Mouse (Mus musculus) heart, postnatal 36 days (tissue): ENCODE data around the gene Wnk2. TPM values are rescaled to one million over a fixed set of nuclear protein-coding genes. Genes with fewer than 3 reads are reported as not detected.

Experiments used
- DNase-seq, 2 experiments: peaks; one replicate each; pipeline ENCODE4 v3.0.0; 2021 to 2022
- intact Hi-C: fragments of 180-260 bp; cut with DNase I; formaldehyde crosslinking; loops from one replicate; pipeline ENCODE4 v1.15.1; 2025
- total RNA-seq, 2 experiments: library from RNA; stranded (reverse); gene quantifications; 2 replicates each; pipeline ENCODE4 v1.2.3; 2021

The Wnk2 gene
- total RNA-seq, 2 experiments from 2014 or later = 75.0 to 77.2 TPM

GRCm38 (mm10) chr13:49015366-49016306, 132.2 kb downstream of the Wnk2 start:
- no peak for DNase-seq
- intact Hi-C loops = no loop called here

- DNase-seq = no peak
- intact Hi-C loops = no loop called here
Measured at GRCm38 (mm10) chr13:49013206-49013794, 134.5 kb downstream of the Wnk2 start.

- intact Hi-C loops = no loop called here
- DNase-seq = no peak
Measured at GRCm38 (mm10) chr13:49001691-49002090, 146.1 kb downstream of the Wnk2 start.

GRCm38 (mm10) chr13:48998591-48998990, 149.2 kb downstream of the Wnk2 start:
- peak; percentile 61 to 64 for DNase-seq
- intact Hi-C loops = loop anchor here (2.0 to 5.0 kb wide), 6 partner anchors 81 to 346 kb away; no protein-coding TSS in a partner anchor

DNA sequence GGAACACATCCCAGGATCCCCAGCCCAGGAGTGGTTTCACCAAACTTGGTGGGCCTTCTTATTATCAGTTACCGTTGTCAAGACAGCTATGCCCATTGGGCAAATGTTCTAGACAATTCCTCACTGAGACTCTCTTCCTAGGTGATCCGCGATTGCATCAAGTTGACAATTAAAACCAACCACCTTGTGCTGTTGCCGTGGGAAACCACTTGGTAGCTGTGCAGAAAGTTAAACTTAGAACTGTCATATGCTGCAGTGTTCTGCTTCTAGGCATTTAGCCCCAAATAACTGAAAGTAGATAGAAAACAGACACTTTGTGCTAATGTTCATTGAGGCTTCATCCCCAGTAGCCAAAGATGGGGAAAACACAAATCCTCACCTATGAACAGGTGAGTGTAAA, 151.1 kb downstream of the Wnk2 start:
- DNase-seq = no peak
- intact Hi-C loops = loop anchor here (5.0 kb wide), 3 partner anchors 79 to 264 kb away; no protein-coding TSS in a partner anchor

DNA sequence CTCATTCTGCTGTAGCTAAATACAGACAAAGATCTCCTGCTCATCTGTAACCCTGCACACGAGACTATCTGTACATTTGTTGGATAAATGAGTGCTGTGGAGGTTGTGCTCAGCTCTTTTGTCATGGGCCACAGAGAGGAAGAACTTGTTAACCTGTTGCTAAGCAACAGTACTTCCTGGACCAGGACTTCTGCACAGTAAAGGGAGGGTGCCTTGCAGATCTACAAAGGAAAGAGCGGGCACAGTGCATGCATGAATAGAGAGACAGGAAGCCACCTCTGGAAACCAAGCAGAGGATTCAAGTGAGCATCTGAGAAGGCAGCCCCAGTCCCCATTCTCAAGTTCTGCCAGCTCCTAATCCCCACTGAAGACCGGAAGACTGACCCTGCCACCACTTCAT, 152.9 kb downstream of the Wnk2 start:
- intact Hi-C loops = loop anchor here (5.0 kb wide), 3 partner anchors 78 to 263 kb away; no protein-coding TSS in a partner anchor

DNA sequence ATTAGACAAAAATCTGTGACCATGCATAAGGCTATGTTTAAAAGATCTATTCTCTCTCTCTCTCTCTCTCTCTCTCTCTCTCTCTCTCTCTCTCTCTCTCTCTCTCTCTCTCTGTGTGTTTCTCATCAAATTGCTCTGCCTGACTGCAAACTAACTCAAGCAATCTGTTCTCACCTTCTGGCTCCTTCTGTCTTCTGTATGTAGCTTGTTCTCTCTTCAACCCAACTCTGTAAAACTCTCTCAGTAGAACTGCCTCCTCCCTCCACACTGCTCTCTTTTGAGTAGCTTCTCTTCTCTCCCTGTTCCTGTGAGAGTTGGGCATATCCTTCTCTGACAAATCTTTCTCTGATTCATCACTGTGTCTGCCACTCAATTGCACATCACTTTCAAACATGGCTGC, 154.9 kb downstream of the Wnk2 start:
- intact Hi-C loops = no loop called here
- DNase-seq = no peak

More for the DNA sequence above, 152.9 kb downstream of the Wnk2 start:
- no peak for DNase-seq

GRCm38 (mm10) chr13:48990138-48990537, 157.7 kb downstream of the Wnk2 start:
- intact Hi-C loops = no loop called here
- no peak for DNase-seq

Other genes starting within 250 kb of the Wnk2 start
- gene Fam120a, start 180.0 kb downstream of the Wnk2 start, total RNA-seq = 100 to 1,000 TPM; 104 to 116 TPM
- 100 to 1,000 TPM; 110 to 136 TPM for gene Ninj1, start 39.5 kb upstream of the Wnk2 start, total RNA-seq
- gene Card19, start 68.0 kb upstream of the Wnk2 start, total RNA-seq = 100 to 1,000 TPM; 152 to 164 TPM
- gene Susd3, start 100.7 kb upstream of the Wnk2 start, total RNA-seq = 1 to 10 TPM; 1.1 to 1.3 TPM
- 1 to 10 TPM in 1 of 2 experiments, under 1 TPM in 1; 0.64 to 1.2 TPM for gene Fgd3, start 172.3 kb upstream of the Wnk2 start, total RNA-seq
- gene Bicd2, start 193.6 kb upstream of the Wnk2 start, total RNA-seq = 10 to 100 TPM; 73.4 to 79.7 TPM